Mouse (Mus musculus) lung, embryonic 16.5 days (tissue): Measurements from ENCODE around the gene Catsper3. TPM values are rescaled to one million over a fixed set of nuclear protein-coding genes. Genes with fewer than 3 reads are reported as not detected.

ENCODE experiments used
- ATAC-seq: fragments of 200-750 bp; cut with Nextera tagmentation; 2 replicates; pipeline ENCODE4 v1.8.0; 2017; ENCODE audit warnings: low read depth, mild to moderate bottlenecking, moderate library complexity
- H3K27ac ChIP-seq: fragments of 300-500 bp; sonication (generic); 2 replicates; pipeline ENCODE4 v1.5.1; 2014; ENCODE audit warnings: mild to moderate bottlenecking, control low read depth, low read length
- H3K27me3 ChIP-seq: fragments of 300-500 bp; sonication (generic); 2 replicates; pipeline ENCODE4 v1.6.1; 2014; ENCODE audit warnings: low read depth, low read length, mixed read lengths; ENCODE audit not compliant: control insufficient read depth, insufficient read depth
- H3K36me3 ChIP-seq: fragments of 300-500 bp; sonication (generic); 2 replicates; pipeline ENCODE4 v1.6.1; 2014; ENCODE audit warnings: low read length; ENCODE audit not compliant: control insufficient read depth, insufficient read depth
- H3K4me1 ChIP-seq: fragments of 300-500 bp; sonication (generic); replicated peaks from 2 replicates; pipeline ENCODE4 v1.6.1; 2014; ENCODE audit warnings: low read length, mixed read lengths; ENCODE audit not compliant: control insufficient read depth, insufficient read depth
- H3K4me2 ChIP-seq: fragments of 300-500 bp; sonication (generic); 2 replicates; pipeline ENCODE4 v1.6.1; 2014; ENCODE audit warnings: low read depth, low read length, control low read depth
- H3K4me3 ChIP-seq: fragments of 300-500 bp; sonication (generic); 2 replicates; pipeline ENCODE4 v1.5.1; 2014; ENCODE audit warnings: mild to moderate bottlenecking, low read length, control low read depth
- H3K9ac ChIP-seq: fragments of 300-500 bp; sonication (generic); 2 replicates; pipeline ENCODE4 v1.6.1; 2014; ENCODE audit warnings: low read length, control low read depth
- H3K9me3 ChIP-seq: fragments of 300-500 bp; sonication (generic); 2 replicates; pipeline ENCODE4 v1.6.1; 2016; ENCODE audit warnings: low read length; ENCODE audit not compliant: control insufficient read depth
- WGBS: fragments of 180-500 bp; shearing (Covaris S2); extraction: QIAGEN DNeasy Blood & Tissue Kit; methylation state at CpG from one replicate; pipeline ENCODE4 v1.1.7; 2014; 5-methylcytosine and 5-hydroxymethylcytosine counted together
- polyA plus RNA-seq: library from polyadenylated mRNA; unstranded; fragments of >200 nt; fragmentation: Nextera tagmentation; extraction: Ambion mirVana; gene quantifications from 2 replicates; pipeline ENCODE4 v1.2.1, GENCODE M21; 2015

The Catsper3 gene
- polyA plus RNA-seq, 1 experiment from 2014 or later = not detected

- Histone ChIP-seq H3K4me3 (no peak overlapping the region), H3K9me3 (peaks cover 2% of the 10 kb centered on the region; the same call in 1 of the 2 replicates), H3K4me1 (no peaks in the 10 kb centered on the region), H3K4me2 (peak overlapping the region; percentile 27; the same call in 1 of the 2 replicates), H3K27me3 (no peaks in the 10 kb centered on the region), H3K27ac (no peak overlapping the region), H3K9ac (no peak overlapping the region), H3K36me3 (no peaks in the 10 kb centered on the region)
- peak; percentile 82 for ATAC-seq
- WGBS = 35% methylated on average over 11 of the region's 11 CpGs
Measured at GRCm38 (mm10) chr13:55786120-55786519, 1.8 kb downstream of the Catsper3 start.

- Histone ChIP-seq H3K27me3 (no peaks in the 10 kb centered on the region), H3K36me3 (no peaks in the 10 kb centered on the region), H3K4me2 (no peak overlapping the region), H3K4me3 (no peak overlapping the region), H3K9me3 (no peaks in the 10 kb centered on the region), H3K4me1 (no peaks in the 10 kb centered on the region), H3K27ac (no peak overlapping the region), H3K9ac (no peak overlapping the region)
- WGBS = 78% methylated on average over 2 of the region's 2 CpGs
- ATAC-seq = no peak
Measured at GRCm38 (mm10) chr13:55801246-55801645, 16.9 kb downstream of the Catsper3 start.

GRCm38 (mm10) chr13:55803973-55804372 lies 19.6 kb downstream of the Catsper3 start:
- H3K27ac ChIP-seq = no peak overlapping the region
- no peaks in the 10 kb centered on the region for H3K27me3 ChIP-seq
- no peaks in the 10 kb centered on the region for H3K4me1 ChIP-seq
- H3K36me3 ChIP-seq = no peaks in the 10 kb centered on the region
- H3K4me3 ChIP-seq = no peak overlapping the region
- H3K9ac ChIP-seq = no peak overlapping the region
- no peaks in the 10 kb centered on the region for H3K9me3 ChIP-seq
- ATAC-seq = no peak
- no peak overlapping the region for H3K4me2 ChIP-seq
- WGBS = 86% methylated on average over 1 of the region's 1 CpGs

GRCm38 (mm10) chr13:55809041-55809623 lies 24.8 kb downstream of the Catsper3 start:
- Histone ChIP-seq H3K4me2 (no peak overlapping the region), H3K4me1 (0 out of 2 replicates have a peak, but pooled peaks cover 5% of the 10 kb centered on the region), H3K36me3 (no peaks in the 10 kb centered on the region), H3K4me3 (no peak overlapping the region), H3K9me3 (no peaks in the 10 kb centered on the region), H3K27me3 (no peaks in the 10 kb centered on the region), H3K9ac (no peak overlapping the region), H3K27ac (no peak overlapping the region)
- ATAC-seq = no peak
- WGBS = 65% methylated on average over 7 of the region's 7 CpGs

- Histone ChIP-seq H3K4me1 (0 out of 2 replicates have a peak, but pooled peaks cover 5% of the 10 kb centered on the region), H3K9me3 (no peaks in the 10 kb centered on the region), H3K4me2 (no peak overlapping the region), H3K36me3 (no peaks in the 10 kb centered on the region), H3K9ac (no peak overlapping the region), H3K27ac (no peak overlapping the region), H3K27me3 (no peaks in the 10 kb centered on the region), H3K4me3 (no peak overlapping the region)
- no peak for ATAC-seq
- WGBS = 91% methylated on average over 10 of the region's 10 CpGs
Measured at GRCm38 (mm10) chr13:55809707-55810106, 25.3 kb downstream of the Catsper3 start.

- no peak overlapping the region for H3K4me2 ChIP-seq
- 0 out of 2 replicates have a peak, but pooled peaks have one; percentile 49 for ATAC-seq
- no peaks in the 10 kb centered on the region for H3K36me3 ChIP-seq
- no peak overlapping the region for H3K9ac ChIP-seq
- no peaks in the 10 kb centered on the region for H3K9me3 ChIP-seq
- H3K27ac ChIP-seq = no peak overlapping the region
- H3K4me3 ChIP-seq = no peak overlapping the region
- H3K27me3 ChIP-seq = no peaks in the 10 kb centered on the region
- H3K4me1 ChIP-seq = 0 out of 2 replicates have a peak, but pooled peaks cover 5% of the 10 kb centered on the region
- WGBS = 56% methylated on average over 5 of the region's 5 CpGs
Measured at GRCm38 (mm10) chr13:55810947-55811346, 26.6 kb downstream of the Catsper3 start.

- no peak overlapping the region for H3K27ac ChIP-seq
- no peaks in the 10 kb centered on the region; the same call in 1 of the 2 replicates for H3K27me3 ChIP-seq
- H3K9ac ChIP-seq = no peak overlapping the region
- no peaks in the 10 kb centered on the region for H3K36me3 ChIP-seq
- 0 out of 2 replicates have a peak, but pooled peaks cover 5% of the 10 kb centered on the region for H3K4me1 ChIP-seq
- H3K4me3 ChIP-seq = no peak overlapping the region
- H3K4me2 ChIP-seq = no peak overlapping the region
- WGBS = 57% methylated on average over 5 of the region's 5 CpGs
- no peak for ATAC-seq
- no peaks in the 10 kb centered on the region for H3K9me3 ChIP-seq
Measured at GRCm38 (mm10) chr13:55813490-55814016, 29.2 kb downstream of the Catsper3 start.

- Histone ChIP-seq H3K36me3 (no peaks in the 10 kb centered on the region), H3K27ac (no peak overlapping the region), H3K4me2 (no peak overlapping the region), H3K4me1 (0 out of 2 replicates have a peak, but pooled peaks cover 5% of the 10 kb centered on the region), H3K9ac (no peak overlapping the region), H3K4me3 (no peak overlapping the region), H3K9me3 (no peaks in the 10 kb centered on the region), H3K27me3 (no peaks in the 10 kb centered on the region; the same call in 1 of the 2 replicates)
- WGBS = 75% methylated on average over 6 of the region's 6 CpGs
- no peak for ATAC-seq
Measured at GRCm38 (mm10) chr13:55814834-55815233, 30.5 kb downstream of the Catsper3 start.

- Histone ChIP-seq H3K9ac (no peak overlapping the region), H3K27me3 (peaks cover 57% of the 10 kb centered on the region), H3K4me2 (no peak overlapping the region), H3K9me3 (no peaks in the 10 kb centered on the region), H3K4me3 (no peak overlapping the region), H3K4me1 (0 out of 2 replicates have a peak, but pooled peaks cover 7% of the 10 kb centered on the region), H3K36me3 (no peaks in the 10 kb centered on the region), H3K27ac (no peak overlapping the region)
- no peak for ATAC-seq
- 51% methylated on average over 5 of the region's 5 CpGs for WGBS
Measured at GRCm38 (mm10) chr13:55822499-55822898, 38.1 kb downstream of the Catsper3 start.
